Mouse (Mus musculus) lung, embryonic 16.5 days (tissue): ENCODE results near the gene Cd8b1. TPM values are rescaled to one million over a fixed set of nuclear protein-coding genes. Genes with fewer than 3 reads are reported as not detected.
"Not testable (repeated sequence)": the region's sequence is repeated elsewhere in the genome, so short reads cannot be mapped to it uniquely, and the experiment has no call there.

Source experiments
- ATAC-seq: fragments of 200-750 bp; cut with Nextera tagmentation; 2 replicates; pipeline ENCODE4 v1.8.0; 2017; ENCODE audit warnings: low read depth, mild to moderate bottlenecking, moderate library complexity
- H3K27ac ChIP-seq: fragments of 300-500 bp; sonication (generic); 2 replicates; pipeline ENCODE4 v1.5.1; 2014; ENCODE audit warnings: mild to moderate bottlenecking, control low read depth, low read length
- H3K27me3 ChIP-seq: fragments of 300-500 bp; sonication (generic); 2 replicates; pipeline ENCODE4 v1.6.1; 2014; ENCODE audit warnings: low read depth, low read length, mixed read lengths; ENCODE audit not compliant: control insufficient read depth, insufficient read depth
- H3K36me3 ChIP-seq: fragments of 300-500 bp; sonication (generic); 2 replicates; pipeline ENCODE4 v1.6.1; 2014; ENCODE audit warnings: low read length; ENCODE audit not compliant: control insufficient read depth, insufficient read depth
- H3K4me1 ChIP-seq: fragments of 300-500 bp; sonication (generic); replicated peaks from 2 replicates; pipeline ENCODE4 v1.6.1; 2014; ENCODE audit warnings: low read length, mixed read lengths; ENCODE audit not compliant: control insufficient read depth, insufficient read depth
- H3K4me2 ChIP-seq: fragments of 300-500 bp; sonication (generic); 2 replicates; pipeline ENCODE4 v1.6.1; 2014; ENCODE audit warnings: low read depth, low read length, control low read depth
- H3K4me3 ChIP-seq: fragments of 300-500 bp; sonication (generic); 2 replicates; pipeline ENCODE4 v1.5.1; 2014; ENCODE audit warnings: mild to moderate bottlenecking, low read length, control low read depth
- H3K9ac ChIP-seq: fragments of 300-500 bp; sonication (generic); 2 replicates; pipeline ENCODE4 v1.6.1; 2014; ENCODE audit warnings: low read length, control low read depth
- H3K9me3 ChIP-seq: fragments of 300-500 bp; sonication (generic); 2 replicates; pipeline ENCODE4 v1.6.1; 2016; ENCODE audit warnings: low read length; ENCODE audit not compliant: control insufficient read depth
- WGBS: fragments of 180-500 bp; shearing (Covaris S2); extraction: QIAGEN DNeasy Blood & Tissue Kit; methylation state at CpG from one replicate; pipeline ENCODE4 v1.1.7; 2014; 5-methylcytosine and 5-hydroxymethylcytosine counted together
- polyA plus RNA-seq: library from polyadenylated mRNA; unstranded; fragments of >200 nt; fragmentation: Nextera tagmentation; extraction: Ambion mirVana; gene quantifications from 2 replicates; pipeline ENCODE4 v1.2.1, GENCODE M21; 2015

Gene Cd8b1
- polyA plus RNA-seq, 1 experiment from 2014 or later: 0.57 TPM

DNA sequence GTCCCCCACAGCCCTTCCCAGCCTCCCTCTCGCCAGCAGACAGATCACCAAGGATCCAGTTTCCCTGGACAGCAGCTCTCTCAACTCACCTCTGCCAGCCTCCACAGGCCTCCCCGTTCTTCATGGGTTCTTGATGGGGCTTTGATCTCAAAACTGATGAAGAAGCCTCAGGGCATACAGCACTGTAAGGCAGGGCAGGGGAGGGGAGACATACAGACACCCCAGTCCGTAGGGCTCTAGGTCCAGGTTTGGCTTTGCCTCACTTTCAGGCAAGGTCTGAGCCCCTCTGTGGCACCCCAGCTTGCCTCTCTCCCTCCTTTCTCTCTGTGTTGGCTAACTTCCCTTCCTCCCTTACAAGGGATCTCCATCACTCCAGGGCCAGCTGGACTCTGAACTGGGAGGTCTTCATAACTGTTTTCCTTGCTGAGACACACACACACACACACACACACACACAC lies 733 bp upstream of the Cd8b1 start, which contains the start of gene Smyd1:
TSS of gene Smyd1 (minus strand) at position 408 of the 458 bp plus-strand sequence.
- no peak within 1 kb of the TSS for H3K27ac ChIP-seq
- H3K36me3 ChIP-seq: no peaks in the 10 kb centered on the region
- ATAC-seq: no peak
- no peak within 1 kb of the TSS for H3K4me2 ChIP-seq
- no peak within 1 kb of the TSS for H3K4me3 ChIP-seq
- H3K9me3 ChIP-seq: no peaks in the 10 kb centered on the region
- H3K9ac ChIP-seq: no peak within 1 kb of the TSS
- no peaks in the 10 kb centered on the region for H3K4me1 ChIP-seq
- WGBS: 77% methylated on average over 3 of the region's 3 CpGs
- H3K27me3 ChIP-seq: no peaks in the 10 kb centered on the region

DNA sequence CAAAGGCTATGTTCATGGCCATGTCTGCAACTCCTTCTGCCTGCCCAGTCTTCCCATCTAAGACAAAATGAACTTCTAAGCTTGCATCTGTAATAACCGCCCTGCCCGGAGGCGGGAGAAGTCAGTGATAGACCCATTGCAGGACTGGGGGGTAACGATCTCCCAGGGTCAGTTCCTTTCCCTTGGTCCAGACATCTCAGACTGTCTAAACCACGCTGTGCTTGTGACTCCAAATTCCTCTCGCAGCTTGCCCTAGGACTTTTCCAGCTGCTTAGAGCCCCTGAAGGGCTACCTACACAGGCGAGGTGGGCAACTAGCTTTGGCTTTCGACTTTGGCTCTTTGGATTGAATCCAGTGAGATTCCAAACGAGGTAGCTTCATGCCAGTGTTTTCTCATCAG lies 2.2 kb downstream of the Cd8b1 start:
- ATAC-seq: no peak
- H3K27ac ChIP-seq: no peak overlapping the region
- no peaks in the 10 kb centered on the region for H3K36me3 ChIP-seq
- no peak overlapping the region for H3K4me3 ChIP-seq
- H3K27me3 ChIP-seq: no peaks in the 10 kb centered on the region
- WGBS: 84% methylated on average over 9 of the region's 9 CpGs
- H3K9me3 ChIP-seq: no peaks in the 10 kb centered on the region
- H3K9ac ChIP-seq: no peak overlapping the region
- no peaks in the 10 kb centered on the region for H3K4me1 ChIP-seq
- H3K4me2 ChIP-seq: no peak overlapping the region

- Histone ChIP-seq H3K9ac (no peak overlapping the region), H3K36me3 (no peaks in the 10 kb centered on the region), H3K4me3 (no peak overlapping the region), H3K27me3 (no peaks in the 10 kb centered on the region), H3K4me1 (no peaks in the 10 kb centered on the region), H3K4me2 (no peak overlapping the region), H3K9me3 (no peaks in the 10 kb centered on the region), H3K27ac (no peak overlapping the region)
- WGBS: 73% methylated on average over 6 of the region's 6 CpGs
- ATAC-seq: no peak
Measured at GRCm38 (mm10) chr6:71329881-71330280, 7.3 kb downstream of the Cd8b1 start.

GRCm38 (mm10) chr6:71330486-71330885 lies 7.9 kb downstream of the Cd8b1 start:
- Histone ChIP-seq H3K4me3 (no peak overlapping the region), H3K9me3 (no peaks in the 10 kb centered on the region), H3K9ac (no peak overlapping the region), H3K36me3 (no peaks in the 10 kb centered on the region), H3K27ac (no peak overlapping the region), H3K27me3 (no peaks in the 10 kb centered on the region), H3K4me1 (no peaks in the 10 kb centered on the region), H3K4me2 (no peak overlapping the region)
- 60% methylated on average over 7 of the region's 7 CpGs for WGBS
- no peak for ATAC-seq

- H3K4me3 ChIP-seq, H3K36me3 ChIP-seq, H3K4me2 ChIP-seq, H3K27me3 ChIP-seq, H3K27ac ChIP-seq, H3K9ac ChIP-seq, ATAC-seq, H3K4me1 ChIP-seq, H3K9me3 ChIP-seq: not testable (repeated sequence)
- WGBS: 83% methylated on average over 1 of the region's 4 CpGs
Measured at GRCm38 (mm10) chr6:71331491-71331890, 8.9 kb downstream of the Cd8b1 start.

DNA sequence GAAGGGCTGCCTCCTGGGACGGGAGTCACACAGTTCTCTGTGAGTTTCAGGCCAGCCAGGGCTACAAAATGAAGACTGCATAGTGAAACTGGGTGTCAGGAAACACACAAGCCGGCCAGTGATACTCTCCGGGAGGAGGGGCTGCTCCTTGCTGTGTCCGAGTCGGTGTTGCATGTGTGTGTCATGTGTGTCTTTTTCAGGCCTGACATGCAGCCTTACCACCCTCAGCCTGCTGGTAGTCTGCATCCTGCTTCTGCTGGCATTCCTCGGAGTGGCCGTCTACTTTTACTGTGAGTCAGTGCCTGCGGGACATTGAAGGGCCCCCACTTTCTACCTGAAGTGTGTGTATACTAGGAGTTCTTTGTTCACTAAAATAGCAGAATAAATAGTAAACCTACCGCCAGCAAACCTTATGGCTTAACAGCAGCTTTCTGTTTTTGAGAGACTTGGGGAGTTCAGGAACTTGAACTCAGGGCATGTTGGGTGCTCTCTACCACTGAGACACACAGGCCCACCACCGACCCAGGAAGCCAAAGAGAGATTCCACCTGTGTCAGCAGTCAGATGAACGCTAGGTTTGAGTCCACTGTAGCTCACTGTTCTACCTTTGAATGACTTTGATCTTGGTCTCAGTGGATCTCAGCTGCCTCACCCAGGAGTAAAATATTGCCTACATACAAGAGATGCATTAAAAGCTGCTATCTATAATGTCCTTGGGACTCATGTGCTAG lies 9.8 kb downstream of the Cd8b1 start:
- Histone ChIP-seq H3K9ac (no peak overlapping the region), H3K4me1 (no peaks in the 10 kb centered on the region), H3K4me3 (no peak overlapping the region), H3K4me2 (no peak overlapping the region), H3K27ac (no peak overlapping the region), H3K9me3 (no peaks in the 10 kb centered on the region), H3K27me3 (no peaks in the 10 kb centered on the region), H3K36me3 (no peaks in the 10 kb centered on the region)
- no peak for ATAC-seq
- whole genome bisulfite sequencing: 65% methylated on average over 11 of the region's 11 CpGs

- no peaks in the 10 kb centered on the region for H3K9me3 ChIP-seq
- no peaks in the 10 kb centered on the region for H3K27me3 ChIP-seq
- H3K9ac ChIP-seq: no peak overlapping the region
- H3K4me2 ChIP-seq: no peak overlapping the region
- H3K36me3 ChIP-seq: no peaks in the 10 kb centered on the region
- no peak for ATAC-seq
- H3K4me1 ChIP-seq: no peaks in the 10 kb centered on the region
- H3K4me3 ChIP-seq: no peak overlapping the region
- WGBS: 79% methylated on average over 3 of the region's 3 CpGs
- H3K27ac ChIP-seq: no peak overlapping the region
Measured at GRCm38 (mm10) chr6:71333031-71333430, 10.4 kb downstream of the Cd8b1 start.

GRCm38 (mm10) chr6:71333578-71334273 lies 11.1 kb downstream of the Cd8b1 start:
- Histone ChIP-seq H3K27ac (no peak overlapping the region), H3K4me1 (no peaks in the 10 kb centered on the region), H3K9ac (no peak overlapping the region), H3K4me3 (no peak overlapping the region), H3K36me3 (no peaks in the 10 kb centered on the region), H3K4me2 (no peak overlapping the region), H3K9me3 (no peaks in the 10 kb centered on the region), H3K27me3 (no peaks in the 10 kb centered on the region)
- ATAC-seq: no peak
- WGBS: 83% methylated on average over 11 of the region's 11 CpGs

- no peak for ATAC-seq
- H3K4me3 ChIP-seq: no peak overlapping the region
- H3K36me3 ChIP-seq: no peaks in the 10 kb centered on the region
- H3K9me3 ChIP-seq: no peaks in the 10 kb centered on the region
- no peak overlapping the region for H3K4me2 ChIP-seq
- no peaks in the 10 kb centered on the region for H3K27me3 ChIP-seq
- WGBS: 93% methylated on average over 8 of the region's 8 CpGs
- H3K9ac ChIP-seq: no peak overlapping the region
- H3K27ac ChIP-seq: no peak overlapping the region
- no peaks in the 10 kb centered on the region for H3K4me1 ChIP-seq
Measured at GRCm38 (mm10) chr6:71337666-71338065, 15.1 kb downstream of the Cd8b1 start.
